Mouse (Mus musculus) limb, embryonic 10.5 days (tissue): ENCODE results near the gene Ston1. TPM values are rescaled to one million over a fixed set of nuclear protein-coding genes. Genes with fewer than 3 reads are reported as not detected.

Source experiments
- DNase-seq: peaks from one replicate; pipeline ENCODE4 v3.0.0-alpha.2; 2017; ENCODE audit warnings: low spot score
- H3K27ac ChIP-seq: fragments of 300-500 bp; sonication (generic); 2 replicates; pipeline ENCODE4 v1.5.1; 2016; ENCODE audit warnings: mild to moderate bottlenecking
- H3K27me3 ChIP-seq: fragments of 300-500 bp; sonication (generic); 2 replicates; pipeline ENCODE4 v1.6.1; 2016; ENCODE audit warnings: low read depth, mild to moderate bottlenecking; ENCODE audit not compliant: poor library complexity, severe bottlenecking
- H3K36me3 ChIP-seq: fragments of 300-500 bp; sonication (generic); 2 replicates; pipeline ENCODE4 v1.6.1; 2016; ENCODE audit warnings: mild to moderate bottlenecking, moderate library complexity
- H3K4me1 ChIP-seq: fragments of 300-500 bp; sonication (generic); 2 replicates; pipeline ENCODE4 v1.6.1; 2016
- H3K4me3 ChIP-seq: fragments of 300-500 bp; sonication (generic); 2 replicates; pipeline ENCODE4 v1.5.1; 2016; ENCODE audit warnings: mild to moderate bottlenecking, moderate library complexity
- H3K9me3 ChIP-seq: fragments of 300-500 bp; sonication (generic); replicated peaks from 2 replicates; pipeline ENCODE4 v1.6.1; 2016; ENCODE audit warnings: mild to moderate bottlenecking
- WGBS: fragments of 180-500 bp; shearing (Covaris S2); methylation state at CpG from one replicate; pipeline ENCODE4 v1.1.7; 2016; 5-methylcytosine and 5-hydroxymethylcytosine counted together
- polyA plus RNA-seq: library from polyadenylated mRNA; unstranded; fragments of >200 nt; fragmentation: Nextera tagmentation; extraction: Ambion mirVana; gene quantifications from 2 replicates; pipeline ENCODE4 v1.2.1, GENCODE M21; 2016

Gene Ston1
- polyA plus RNA-seq, 1 experiment from 2014 or later, result 3.0 TPM

DNA sequence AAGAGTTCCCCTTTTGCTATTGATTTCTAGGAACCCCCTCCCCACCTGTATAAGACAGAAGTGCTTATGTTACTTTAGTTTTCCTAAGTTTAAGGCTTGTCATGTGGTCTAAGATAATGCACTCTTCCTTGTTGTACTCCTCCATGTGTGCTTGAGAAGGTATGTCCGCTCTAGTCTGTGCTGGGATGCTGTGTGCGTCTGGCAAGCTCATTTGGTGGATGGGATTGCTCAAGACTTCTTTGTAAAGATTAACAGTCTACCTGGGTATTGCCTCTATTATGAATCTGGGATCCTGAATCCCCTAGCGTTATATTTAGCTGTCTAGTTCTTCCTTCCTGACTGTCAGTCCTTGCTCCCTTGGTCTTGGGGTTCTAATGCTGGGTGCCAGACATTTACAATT, 35.1 kb downstream of the Ston1 start:
- Histone ChIP-seq H3K27ac (no peak overlapping the region), H3K4me1 (peaks cover 20% of the 10 kb centered on the region), H3K4me3 (no peak overlapping the region), H3K9me3 (no peaks in the 10 kb centered on the region), H3K36me3 (peaks cover 21% of the 10 kb centered on the region), H3K27me3 (no peaks in the 10 kb centered on the region)
- no peak for DNase-seq
- 92% methylated on average over 3 of the region's 3 CpGs for WGBS

DNA sequence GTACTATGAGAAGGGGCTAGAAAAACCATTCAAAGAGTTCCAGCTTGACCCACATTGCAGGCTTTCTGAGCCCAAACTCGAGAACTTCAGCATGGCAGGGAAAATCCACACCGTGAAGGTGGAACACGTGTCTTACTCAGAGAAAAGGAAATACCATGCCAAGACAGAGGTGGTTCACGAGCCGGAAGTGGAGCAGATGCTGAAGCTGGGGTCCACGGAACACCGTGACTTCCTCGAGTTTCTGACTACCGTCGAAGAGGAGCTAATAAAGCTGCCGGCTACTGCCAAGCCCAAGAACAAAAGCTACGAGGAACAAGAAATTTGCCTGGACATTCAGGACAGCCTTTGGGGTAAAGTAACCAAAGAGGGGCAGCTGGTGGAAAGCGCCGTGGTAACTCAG, 38.6 kb downstream of the Ston1 start:
- Histone ChIP-seq H3K4me3 (no peak overlapping the region), H3K27ac (no peak overlapping the region), H3K36me3 (peaks cover 21% of the 10 kb centered on the region), H3K9me3 (no peaks in the 10 kb centered on the region), H3K4me1 (no peaks in the 10 kb centered on the region), H3K27me3 (no peaks in the 10 kb centered on the region)
- no peak for DNase-seq
- whole genome bisulfite sequencing, result 93% methylated on average over 14 of the region's 14 CpGs

- DNase-seq, result no peak
- Histone ChIP-seq H3K4me3 (no peak overlapping the region), H3K4me1 (no peaks in the 10 kb centered on the region), H3K36me3 (peaks cover 21% of the 10 kb centered on the region), H3K27ac (no peak overlapping the region), H3K27me3 (no peaks in the 10 kb centered on the region), H3K9me3 (no peaks in the 10 kb centered on the region)
- WGBS, result 66% methylated on average over 12 of the region's 12 CpGs
Observed at GRCm38 (mm10) chr17:88636587-88636986, 39.1 kb downstream of the Ston1 start.

- 22% methylated on average over 6 of the region's 6 CpGs for WGBS
- Histone ChIP-seq H3K36me3 (peaks cover 16% of the 10 kb centered on the region), H3K27ac (no peak overlapping the region), H3K9me3 (no peaks in the 10 kb centered on the region), H3K4me1 (no peaks in the 10 kb centered on the region), H3K4me3 (no peak overlapping the region), H3K27me3 (no peaks in the 10 kb centered on the region)
- DNase-seq, result peak; percentile 80
Observed at GRCm38 (mm10) chr17:88641012-88641411, 43.5 kb downstream of the Ston1 start.

- Histone ChIP-seq H3K9me3 (no peaks in the 10 kb centered on the region), H3K36me3 (peaks cover 8% of the 10 kb centered on the region), H3K27me3 (no peaks in the 10 kb centered on the region), H3K4me1 (no peaks in the 10 kb centered on the region), H3K4me3 (no peak overlapping the region), H3K27ac (no peak overlapping the region)
- WGBS, result 91% methylated on average over 8 of the region's 8 CpGs
- DNase-seq, result no peak
Observed at GRCm38 (mm10) chr17:88641836-88642235, 44.4 kb downstream of the Ston1 start.

GRCm38 (mm10) chr17:88644876-88645275, 47.4 kb downstream of the Ston1 start:
- H3K27ac ChIP-seq, result no peak overlapping the region
- no peaks in the 10 kb centered on the region for H3K4me1 ChIP-seq
- no peak for DNase-seq
- peaks cover 17% of the 10 kb centered on the region for H3K36me3 ChIP-seq
- no peak overlapping the region for H3K4me3 ChIP-seq
- no peaks in the 10 kb centered on the region for H3K27me3 ChIP-seq
- no peaks in the 10 kb centered on the region for H3K9me3 ChIP-seq
- 91% methylated on average over 7 of the region's 7 CpGs for WGBS

GRCm38 (mm10) chr17:88645299-88645698, 47.8 kb downstream of the Ston1 start:
- 92% methylated on average over 11 of the region's 11 CpGs for WGBS
- Histone ChIP-seq H3K36me3 (peaks cover 17% of the 10 kb centered on the region), H3K9me3 (no peaks in the 10 kb centered on the region), H3K27ac (no peak overlapping the region), H3K4me3 (no peak overlapping the region), H3K4me1 (no peaks in the 10 kb centered on the region), H3K27me3 (no peaks in the 10 kb centered on the region)
- DNase-seq, result no peak

GRCm38 (mm10) chr17:88647149-88647548, 49.7 kb downstream of the Ston1 start:
- Histone ChIP-seq H3K36me3 (peaks cover 17% of the 10 kb centered on the region), H3K9me3 (no peaks in the 10 kb centered on the region), H3K4me3 (no peak overlapping the region), H3K4me1 (no peaks in the 10 kb centered on the region), H3K27me3 (no peaks in the 10 kb centered on the region), H3K27ac (no peak overlapping the region)
- no peak for DNase-seq
- WGBS, result 96% methylated on average over 3 of the region's 3 CpGs

DNA sequence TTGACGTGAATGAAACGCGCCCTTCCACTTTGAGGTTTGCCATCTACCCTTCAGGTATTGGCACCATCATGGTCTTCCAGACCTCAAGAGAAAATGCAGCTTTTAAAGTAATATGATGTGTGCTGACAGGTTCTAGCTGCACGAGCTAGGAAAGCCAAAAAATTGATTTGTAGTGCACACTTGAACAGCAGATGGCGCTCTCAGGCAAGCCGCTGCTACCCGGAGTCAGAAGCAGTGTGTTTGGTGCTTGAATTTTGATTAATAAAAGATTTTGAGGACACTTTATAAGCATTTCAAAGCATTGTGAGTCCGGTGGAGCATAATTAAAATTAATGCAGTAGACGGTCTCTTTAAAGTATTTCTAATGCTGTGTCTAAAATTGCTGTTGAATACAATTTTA, 54.5 kb downstream of the Ston1 start:
- Histone ChIP-seq H3K9me3 (no peaks in the 10 kb centered on the region), H3K36me3 (peaks cover 11% of the 10 kb centered on the region), H3K4me1 (no peaks in the 10 kb centered on the region), H3K27ac (no peak overlapping the region), H3K27me3 (no peaks in the 10 kb centered on the region), H3K4me3 (no peak overlapping the region)
- 14% methylated on average over 9 of the region's 9 CpGs for WGBS
- DNase-seq, result peak; percentile 74

DNA sequence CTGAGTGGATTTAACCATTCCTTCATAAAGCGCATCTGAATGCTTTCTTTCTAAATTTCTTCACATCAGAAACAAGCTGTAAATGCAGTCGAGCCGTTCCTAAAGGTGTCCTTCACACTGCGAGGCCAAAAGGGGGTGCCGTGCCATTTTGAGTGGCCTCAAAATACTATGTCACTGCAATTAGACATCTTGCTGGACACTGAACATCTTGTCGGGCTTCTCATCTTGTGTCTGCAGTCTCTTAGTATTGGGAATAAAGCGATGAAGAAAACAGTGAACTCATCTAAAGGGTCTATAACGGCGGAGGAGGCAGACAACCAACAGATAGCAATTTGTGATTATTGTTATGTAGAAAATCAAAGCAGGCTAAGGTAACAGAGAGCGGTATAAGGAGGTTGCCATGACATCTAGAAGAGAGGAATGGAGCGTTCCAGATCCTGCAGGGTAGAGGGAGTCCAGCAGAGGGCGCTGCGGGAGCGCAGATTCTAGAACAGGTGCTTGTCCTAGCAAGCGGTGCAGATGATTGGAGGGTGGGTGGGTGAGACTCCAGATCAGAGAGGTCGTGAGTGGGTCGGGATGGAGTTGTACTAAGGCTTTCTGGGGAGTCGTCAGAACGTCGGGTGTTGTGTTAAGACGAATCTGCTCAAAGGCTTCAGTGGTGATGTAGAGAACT, 55.4 kb downstream of the Ston1 start:
- H3K27ac ChIP-seq, result no peak overlapping the region
- peaks cover 11% of the 10 kb centered on the region for H3K36me3 ChIP-seq
- WGBS, result 22% methylated on average over 21 of the region's 21 CpGs
- DNase-seq, result peak; percentile 88
- no peaks in the 10 kb centered on the region for H3K9me3 ChIP-seq
- H3K4me3 ChIP-seq, result no peak overlapping the region
- no peaks in the 10 kb centered on the region for H3K27me3 ChIP-seq
- no peaks in the 10 kb centered on the region for H3K4me1 ChIP-seq

DNA sequence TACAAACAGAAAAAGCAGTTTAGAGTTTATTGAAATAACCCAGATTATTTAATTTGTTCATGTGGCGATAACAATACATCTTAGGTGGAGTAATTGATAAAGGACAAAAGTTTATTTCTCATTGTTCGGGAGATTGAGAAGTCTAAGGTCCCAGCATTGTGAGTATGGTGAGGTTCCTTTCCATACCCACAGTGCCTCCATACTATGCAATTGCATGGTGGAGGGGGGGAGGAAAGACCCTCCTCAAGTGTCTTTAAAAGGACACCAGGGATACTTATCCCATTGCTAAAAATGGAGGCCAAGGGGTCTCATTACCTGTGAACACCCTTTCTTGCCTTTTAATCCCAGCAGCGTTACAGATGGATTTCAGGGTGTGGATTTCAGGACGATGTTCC, 55.9 kb downstream of the Ston1 start:
- no peaks in the 10 kb centered on the region for H3K27me3 ChIP-seq
- no peak overlapping the region for H3K27ac ChIP-seq
- H3K4me3 ChIP-seq, result no peak overlapping the region
- WGBS, result 81% methylated on average over 4 of the region's 4 CpGs
- no peaks in the 10 kb centered on the region for H3K9me3 ChIP-seq
- no peak for DNase-seq
- H3K4me1 ChIP-seq, result no peaks in the 10 kb centered on the region
- peaks cover 9% of the 10 kb centered on the region for H3K36me3 ChIP-seq

- 86% methylated on average over 6 of the region's 6 CpGs for WGBS
- no peaks in the 10 kb centered on the region for H3K36me3 ChIP-seq
- peaks cover 20% of the 10 kb centered on the region for H3K4me1 ChIP-seq
- no peaks in the 10 kb centered on the region for H3K9me3 ChIP-seq
- no peak overlapping the region for H3K4me3 ChIP-seq
- no peak for DNase-seq
- no peak overlapping the region for H3K27ac ChIP-seq
- no peaks in the 10 kb centered on the region for H3K27me3 ChIP-seq
Observed at GRCm38 (mm10) chr17:88658510-88658909, 61.0 kb downstream of the Ston1 start.

- Histone ChIP-seq H3K4me1 (peaks cover 45% of the 10 kb centered on the region), H3K27me3 (no peaks in the 10 kb centered on the region), H3K4me3 (no peak overlapping the region), H3K27ac (no peak overlapping the region), H3K36me3 (no peaks in the 10 kb centered on the region), H3K9me3 (no peaks in the 10 kb centered on the region)
- no peak for DNase-seq
- WGBS, result 90% methylated on average over 2 of the region's 2 CpGs
Observed at GRCm38 (mm10) chr17:88666076-88666475, 68.6 kb downstream of the Ston1 start.

- H3K27ac ChIP-seq, result peak within 1 kb of the TSS; percentile 73
- H3K9me3 ChIP-seq, result no peaks in the 10 kb centered on the region
- WGBS, result 37% methylated on average over 21 of the region's 21 CpGs
- no peaks in the 10 kb centered on the region for H3K36me3 ChIP-seq
- H3K27me3 ChIP-seq, result no peaks in the 10 kb centered on the region
- H3K4me1 ChIP-seq, result peaks cover 42% of the 10 kb centered on the region
- DNase-seq, result peak; percentile 65
- peak within 1 kb of the TSS; percentile 32; the same call in 1 of the 2 replicates for H3K4me3 ChIP-seq
Observed at GRCm38 (mm10) chr17:88668452-88668851, 71.0 kb downstream of the Ston1 start, which contains the start of gene Gtf2a1l. TSS of gene Gtf2a1l (plus strand) at chr17:88668660.
